Mouse (Mus musculus) heart, postnatal 0 days (tissue): Measurements from ENCODE around the gene Orm1. TPM values are rescaled to one million over a fixed set of nuclear protein-coding genes. Genes with fewer than 3 reads are reported as not detected.

Experiments
- ATAC-seq: fragments of 200-750 bp; cut with Nextera tagmentation; 2 replicates; pipeline ENCODE4 v1.8.0; 2017; ENCODE audit warnings: low read depth, moderate number of reproducible peaks, moderate library complexity; ENCODE audit not compliant: insufficient read depth
- DNase-seq: peaks from one replicate; pipeline ENCODE4 v3.0.0-alpha.2; 2016; ENCODE audit warnings: low spot score
- H3K27ac ChIP-seq: fragments of 300-500 bp; sonication (generic); 2 replicates; pipeline ENCODE4 v1.5.1; 2014; ENCODE audit warnings: low read depth, mild to moderate bottlenecking
- H3K27me3 ChIP-seq: fragments of 300-500 bp; sonication (generic); 2 replicates; pipeline ENCODE4 v1.6.1; 2014; ENCODE audit warnings: low read length, mixed read lengths; ENCODE audit not compliant: control insufficient read depth, insufficient read depth
- H3K36me3 ChIP-seq: fragments of 300-500 bp; sonication (generic); replicated peaks from 2 replicates; pipeline ENCODE4 v1.6.1; 2014; ENCODE audit warnings: low read length, mixed read lengths; ENCODE audit not compliant: control insufficient read depth, insufficient read depth
- H3K4me1 ChIP-seq: fragments of 300-500 bp; sonication (generic); 2 replicates; pipeline ENCODE4 v1.6.1; 2014; ENCODE audit warnings: antibody characterized with exemption; ENCODE audit not compliant: control insufficient read depth, insufficient read depth
- H3K4me2 ChIP-seq: fragments of 300-500 bp; sonication (generic); 2 replicates; pipeline ENCODE4 v1.6.1; 2014; ENCODE audit warnings: low read depth, mild to moderate bottlenecking, low read length, moderate library complexity
- H3K4me3 ChIP-seq: fragments of 300-500 bp; sonication (generic); 2 replicates; pipeline ENCODE4 v1.5.1; 2014; ENCODE audit warnings: low read depth, low read length
- H3K9ac ChIP-seq: fragments of 300-500 bp; sonication (generic); replicated peaks from 2 replicates; pipeline ENCODE4 v1.6.1; 2014; ENCODE audit warnings: low read depth, low read length, mixed read lengths
- H3K9me3 ChIP-seq: fragments of 300-500 bp; sonication (generic); replicated peaks from 2 replicates; pipeline ENCODE4 v1.6.1; 2016; ENCODE audit warnings: low read length; ENCODE audit not compliant: control insufficient read depth
- CTCF ChIP-seq: IDR thresholded peaks from 2 replicates; pipeline ENCODE4 v1.5.1; 2016; ENCODE audit warnings: antibody characterized with exemption, control low read depth, low read depth
- EP300 ChIP-seq: IDR thresholded peaks from 2 replicates; pipeline ENCODE4 v1.6.1; 2016; ENCODE audit warnings: antibody characterized with exemption, low read depth
- WGBS: fragments of 180-500 bp; shearing (Covaris S2); extraction: QIAGEN DNeasy Blood & Tissue Kit; methylation state at CpG from one replicate; pipeline ENCODE4 v1.1.7; 2014; 5-methylcytosine and 5-hydroxymethylcytosine counted together
- polyA plus RNA-seq: library from polyadenylated mRNA; unstranded; fragments of >200 nt; fragmentation: Nextera tagmentation; extraction: Ambion mirVana; gene quantifications from 2 replicates; pipeline ENCODE4 v1.2.1, GENCODE M21; 2015
- total RNA-seq: library from RNA; depleted of rRNA; stranded (reverse); fragments of >200 nt; gene quantifications from 2 replicates; pipeline ENCODE4 v1.2.3, GENCODE M21; 2014; ENCODE audit warnings: low replicate concordance

The Orm1 gene
- total and polyA plus RNA-seq, 2 experiments from 2014 or later, result not detected

- Histone ChIP-seq H3K4me1 (peaks cover 7% of the 10 kb centered on the region; the same call in 1 of the 2 replicates), H3K9ac (no peak overlapping the region), H3K9me3 (no peaks in the 10 kb centered on the region), H3K4me3 (no peak overlapping the region), H3K4me2 (no peak overlapping the region), H3K36me3 (no peaks in the 10 kb centered on the region), H3K27ac (no peak overlapping the region), H3K27me3 (no peaks in the 10 kb centered on the region)
- TF ChIP-seq EP300 (no peak), CTCF (peak; percentile 80)
- 28% methylated on average over 21 of the region's 21 CpGs for WGBS
- DNase-seq (peak; percentile 71), ATAC-seq (peak; percentile 68)
These were observed 36.9 kb upstream of the Orm1 start for GRCm38 (mm10) chr4:63307175-63308062.

- TF ChIP-seq EP300 (no peak), CTCF (no peak)
- no peaks in the 10 kb centered on the region for H3K27me3 ChIP-seq
- H3K4me3 ChIP-seq, result no peak overlapping the region
- DNase-seq (no peak), ATAC-seq (no peak)
- no peak overlapping the region for H3K4me2 ChIP-seq
- no peaks in the 10 kb centered on the region for H3K9me3 ChIP-seq
- H3K9ac ChIP-seq, result no peak overlapping the region
- whole genome bisulfite sequencing, result 70% methylated on average over 3 of the region's 3 CpGs
- H3K27ac ChIP-seq, result no peak overlapping the region
- no peaks in the 10 kb centered on the region for H3K36me3 ChIP-seq
- peaks cover 7% of the 10 kb centered on the region; the same call in 1 of the 2 replicates for H3K4me1 ChIP-seq
These were observed 36.0 kb upstream of the Orm1 start for GRCm38 (mm10) chr4:63308316-63308715.

- Histone ChIP-seq H3K36me3 (no peaks in the 10 kb centered on the region), H3K4me1 (peaks cover 7% of the 10 kb centered on the region; the same call in 1 of the 2 replicates), H3K4me3 (no peak overlapping the region), H3K9me3 (no peaks in the 10 kb centered on the region), H3K27ac (peak overlapping the region; percentile 77), H3K4me2 (no peak overlapping the region; the same call in 1 of the 2 replicates), H3K27me3 (no peaks in the 10 kb centered on the region), H3K9ac (no peak overlapping the region)
- WGBS, result 15% methylated on average over 10 of the region's 10 CpGs
- peak; percentile 87 for ATAC-seq
- TF ChIP-seq EP300, result no peak
- no peak for TF ChIP-seq CTCF
- DNase-seq, result peak; percentile 89
These were observed 34.0 kb upstream of the Orm1 start for GRCm38 (mm10) chr4:63310247-63310855.

- no peak for ATAC-seq
- H3K9me3 ChIP-seq, result no peaks in the 10 kb centered on the region
- peaks cover 10% of the 10 kb centered on the region; the same call in 1 of the 2 replicates for H3K4me1 ChIP-seq
- DNase-seq, result no peak
- no peak overlapping the region for H3K4me3 ChIP-seq
- H3K4me2 ChIP-seq, result no peak overlapping the region
- 83% methylated on average over 7 of the region's 7 CpGs for WGBS
- H3K9ac ChIP-seq, result no peak overlapping the region
- TF ChIP-seq CTCF (no peak), EP300 (no peak)
- no peak overlapping the region for H3K27ac ChIP-seq
- no peaks in the 10 kb centered on the region for H3K27me3 ChIP-seq
- no peaks in the 10 kb centered on the region for H3K36me3 ChIP-seq
These were observed 32.9 kb upstream of the Orm1 start for GRCm38 (mm10) chr4:63311426-63311825.

- Histone ChIP-seq H3K4me3 (no peak overlapping the region), H3K4me2 (no peak overlapping the region), H3K36me3 (no peaks in the 10 kb centered on the region), H3K4me1 (peaks cover 11% of the 10 kb centered on the region; the same call in 1 of the 2 replicates), H3K27me3 (no peaks in the 10 kb centered on the region), H3K27ac (no peak overlapping the region), H3K9ac (no peak overlapping the region), H3K9me3 (no peaks in the 10 kb centered on the region)
- TF ChIP-seq CTCF, result no peak
- no peak for TF ChIP-seq EP300
- DNase-seq (no peak), ATAC-seq (no peak)
- WGBS, result 76% methylated on average over 5 of the region's 5 CpGs
These were observed 30.3 kb upstream of the Orm1 start for GRCm38 (mm10) chr4:63314063-63314462.
